Mouse (Mus musculus): ENCODE measurements around the gene Paf1. TPM values are rescaled to one million over a fixed set of nuclear protein-coding genes. Genes with fewer than 3 reads are reported as not detected.
A peak's percentile ranks its signal among the peaks of the same experiment; 100 is the strongest.

The Paf1 gene
- polyA plus RNA-seq, 1 experiment from 2014 or later = 87.6 TPM

GRCm38 (mm10) chr7:28375176-28375921, 17.4 kb upstream of the Paf1 start:
- H3K4me3 ChIP-seq (ENCODE audit: low read length) = peak overlapping the region; percentile 60
- H3K27me3 ChIP-seq (ENCODE audit: control insufficient read depth, insufficient read depth, low read depth, low read length) = no peaks in the 10 kb centered on the region
- under 1% methylated on average over 32 of the region's 36 CpGs for WGBS
- H3K9me3 ChIP-seq (ENCODE audit: control insufficient read depth, low read length) = no peaks in the 10 kb centered on the region
- H3K4me2 ChIP-seq (ENCODE audit: low read depth, low read length) = peak overlapping the region; percentile 96
- H3K4me1 ChIP-seq (replicated peaks; ENCODE audit: control insufficient read depth, insufficient read depth, low read length) = peaks cover 33% of the 10 kb centered on the region
- peak; percentile 64 for ATAC-seq (ENCODE audit: low read depth)
- peak overlapping the region; percentile 66 for H3K9ac ChIP-seq (ENCODE audit: low read length)
- H3K27ac ChIP-seq (ENCODE audit: low read length) = peak overlapping the region; percentile 98
- H3K36me3 ChIP-seq (ENCODE audit: control insufficient read depth, insufficient read depth, low read length) = peaks cover 2% of the 10 kb centered on the region

- peaks cover 2% of the 10 kb centered on the region for H3K36me3 ChIP-seq (ENCODE audit: control insufficient read depth, insufficient read depth, low read length)
- peak overlapping the region; percentile 96 for H3K4me2 ChIP-seq (ENCODE audit: low read depth, low read length)
- peak overlapping the region; percentile 98 for H3K27ac ChIP-seq (ENCODE audit: low read length)
- no peaks in the 10 kb centered on the region for H3K27me3 ChIP-seq (ENCODE audit: control insufficient read depth, insufficient read depth, low read depth, low read length)
- H3K9me3 ChIP-seq (ENCODE audit: control insufficient read depth, low read length) = no peaks in the 10 kb centered on the region
- H3K4me1 ChIP-seq (replicated peaks; ENCODE audit: control insufficient read depth, insufficient read depth, low read length) = peaks cover 36% of the 10 kb centered on the region
- 2% methylated on average over 30 of the region's 30 CpGs for WGBS
- H3K9ac ChIP-seq (ENCODE audit: low read length) = peak overlapping the region; percentile 59
- peak; percentile 10; the same call in 1 of the 2 replicates for ATAC-seq (ENCODE audit: low read depth)
- H3K4me3 ChIP-seq (ENCODE audit: low read length) = peak overlapping the region; percentile 60
Observed at GRCm38 (mm10) chr7:28376011-28376771, 16.6 kb upstream of the Paf1 start.

- peaks cover 45% of the 10 kb centered on the region for H3K4me1 ChIP-seq (replicated peaks; ENCODE audit: control insufficient read depth, insufficient read depth, low read length)
- no peak for ATAC-seq (ENCODE audit: low read depth)
- H3K4me3 ChIP-seq (ENCODE audit: low read length) = peak overlapping the region; percentile 60
- H3K9me3 ChIP-seq (ENCODE audit: control insufficient read depth, low read length) = no peaks in the 10 kb centered on the region
- peak overlapping the region; percentile 100 for H3K27ac ChIP-seq (ENCODE audit: low read length)
- WGBS = 52% methylated on average over 18 of the region's 18 CpGs
- H3K9ac ChIP-seq (ENCODE audit: low read length) = peak overlapping the region; percentile 81
- H3K27me3 ChIP-seq (ENCODE audit: control insufficient read depth, insufficient read depth, low read depth, low read length) = no peaks in the 10 kb centered on the region
- peak overlapping the region; percentile 96 for H3K4me2 ChIP-seq (ENCODE audit: low read depth, low read length)
- H3K36me3 ChIP-seq (ENCODE audit: control insufficient read depth, insufficient read depth, low read length) = peaks cover 2% of the 10 kb centered on the region
Observed at GRCm38 (mm10) chr7:28377190-28378065, 15.3 kb upstream of the Paf1 start.

- Histone ChIP-seq H3K4me1 (replicated peaks; ENCODE audit: control insufficient read depth, insufficient read depth, low read length) (peaks cover 53% of the 10 kb centered on the region), H3K27ac (ENCODE audit: low read length) (peak overlapping the region; percentile 100), H3K4me2 (ENCODE audit: low read depth, low read length) (peak overlapping the region; percentile 96), H3K9me3 (ENCODE audit: control insufficient read depth, low read length) (no peaks in the 10 kb centered on the region), H3K4me3 (ENCODE audit: low read length) (peak overlapping the region; percentile 60), H3K27me3 (ENCODE audit: control insufficient read depth, insufficient read depth, low read depth, low read length) (no peaks in the 10 kb centered on the region), H3K36me3 (ENCODE audit: control insufficient read depth, insufficient read depth, low read length) (peaks cover 2% of the 10 kb centered on the region), H3K9ac (ENCODE audit: low read length) (peak overlapping the region; percentile 81)
- WGBS = 16% methylated on average over 32 of the region's 32 CpGs
- ATAC-seq (ENCODE audit: low read depth) = no peak
Observed at GRCm38 (mm10) chr7:28378066-28378690, 14.6 kb upstream of the Paf1 start.

DNA sequence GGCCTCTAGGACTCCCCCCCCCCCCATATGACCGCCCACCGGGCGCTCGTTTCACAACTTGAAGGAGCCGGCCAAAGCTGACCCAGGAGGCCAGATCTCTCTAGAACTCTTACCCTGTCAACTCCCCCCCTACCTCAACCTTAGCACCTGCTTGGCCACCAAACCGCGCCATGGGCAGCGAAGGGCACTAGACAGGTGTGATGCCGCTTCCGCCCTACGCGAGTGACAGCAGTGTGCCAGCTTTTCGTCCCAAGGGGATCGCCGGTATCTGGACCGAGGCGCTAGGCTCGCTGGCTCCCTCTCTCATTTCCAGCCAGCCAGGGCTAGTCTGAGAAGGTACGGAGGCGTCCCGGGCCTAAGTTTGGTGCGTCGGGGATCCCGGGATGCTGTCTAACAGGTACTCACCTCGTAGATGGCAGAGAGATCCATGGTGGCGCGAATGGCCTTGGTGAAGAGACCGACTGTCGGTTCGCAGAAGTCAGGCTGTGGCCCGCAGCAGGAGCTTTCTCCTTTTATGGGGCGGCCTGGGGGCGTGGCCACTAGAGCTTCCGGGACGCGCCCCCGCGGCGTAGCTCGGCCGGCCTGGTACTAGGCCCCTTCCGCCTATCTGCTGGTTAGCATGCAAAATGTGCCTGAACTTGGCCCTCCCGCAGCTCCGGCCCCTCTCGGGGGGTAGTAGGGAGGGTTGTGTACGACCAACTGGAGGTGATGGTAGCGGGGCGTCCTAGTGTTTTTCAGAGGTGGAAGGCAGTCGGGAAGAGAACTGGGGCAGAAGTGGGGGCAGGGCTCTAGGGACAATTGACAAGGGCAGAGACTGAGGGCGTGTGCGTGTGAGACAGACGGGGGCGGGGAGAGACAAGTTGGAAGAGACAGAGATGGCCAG, 13.7 kb upstream of the Paf1 start:
- Histone ChIP-seq H3K4me2 (ENCODE audit: low read depth, low read length) (peak overlapping the region; percentile 96), H3K9me3 (ENCODE audit: control insufficient read depth, low read length) (no peaks in the 10 kb centered on the region), H3K27ac (ENCODE audit: low read length) (peak overlapping the region; percentile 100), H3K27me3 (ENCODE audit: control insufficient read depth, insufficient read depth, low read depth, low read length) (no peaks in the 10 kb centered on the region), H3K4me1 (replicated peaks; ENCODE audit: control insufficient read depth, insufficient read depth, low read length) (peaks cover 53% of the 10 kb centered on the region), H3K4me3 (ENCODE audit: low read length) (peak overlapping the region; percentile 60), H3K9ac (ENCODE audit: low read length) (peak overlapping the region; percentile 81), H3K36me3 (ENCODE audit: control insufficient read depth, insufficient read depth, low read length) (peaks cover 2% of the 10 kb centered on the region)
- under 1% methylated on average over 51 of the region's 53 CpGs for WGBS
- peak; percentile 41 for ATAC-seq (ENCODE audit: low read depth)

GRCm38 (mm10) chr7:28380237-28381016, 12.3 kb upstream of the Paf1 start, which contains the start of gene Zfp36:
Gene Zfp36 (minus strand): TSS chr7:28380253.
- Histone ChIP-seq H3K36me3 (ENCODE audit: control insufficient read depth, insufficient read depth, low read length) (peaks cover 4% of the 10 kb centered on the region), H3K9ac (ENCODE audit: low read length) (peak within 1 kb of the TSS; percentile 81), H3K27me3 (ENCODE audit: control insufficient read depth, insufficient read depth, low read depth, low read length) (no peaks in the 10 kb centered on the region), H3K4me3 (ENCODE audit: low read length) (peak within 1 kb of the TSS; percentile 60), H3K27ac (ENCODE audit: low read length) (peak within 1 kb of the TSS; percentile 100), H3K4me2 (ENCODE audit: low read depth, low read length) (peak within 1 kb of the TSS; percentile 96), H3K9me3 (ENCODE audit: control insufficient read depth, low read length) (no peaks in the 10 kb centered on the region), H3K4me1 (replicated peaks; ENCODE audit: control insufficient read depth, insufficient read depth, low read length) (peaks cover 53% of the 10 kb centered on the region)
- WGBS = 45% methylated on average over 17 of the region's 17 CpGs
- no peak for ATAC-seq (ENCODE audit: low read depth)

- H3K4me2 ChIP-seq (ENCODE audit: low read depth, low read length) = peak overlapping the region; percentile 80
- H3K4me1 ChIP-seq (replicated peaks; ENCODE audit: control insufficient read depth, insufficient read depth, low read length) = peaks cover 56% of the 10 kb centered on the region
- peak overlapping the region; percentile 46 for H3K4me3 ChIP-seq (ENCODE audit: low read length)
- peaks cover 6% of the 10 kb centered on the region for H3K36me3 ChIP-seq (ENCODE audit: control insufficient read depth, insufficient read depth, low read length)
- no peaks in the 10 kb centered on the region for H3K9me3 ChIP-seq (ENCODE audit: control insufficient read depth, low read length)
- WGBS = 4% methylated on average over 30 of the region's 30 CpGs
- no peaks in the 10 kb centered on the region for H3K27me3 ChIP-seq (ENCODE audit: control insufficient read depth, insufficient read depth, low read depth, low read length)
- peak overlapping the region; percentile 78 for H3K9ac ChIP-seq (ENCODE audit: low read length)
- H3K27ac ChIP-seq (ENCODE audit: low read length) = peak overlapping the region; percentile 100
- ATAC-seq (ENCODE audit: low read depth) = peak; percentile 54
Observed at GRCm38 (mm10) chr7:28381017-28381790, 11.5 kb upstream of the Paf1 start.
